Mouse (Mus musculus): ENCODE measurements around the gene Ppa2. TPM values are rescaled to one million over a fixed set of nuclear protein-coding genes. Genes with fewer than 3 reads are reported as not detected.

The Ppa2 gene
- total and polyA plus RNA-seq, 2 experiments from 2014 or later = 46.9 to 146 TPM

- TF ChIP-seq CTCF (IDR thresholded peaks at IDR 0.05; ENCODE audit: low read depth) = no peak
- no peak for TF ChIP-seq EP300 (IDR thresholded peaks at IDR 0.05; ENCODE audit: low read depth)
- Histone ChIP-seq H3K4me2 (ENCODE audit: low read depth, low read length) (no peak overlapping the region), H3K36me3 (replicated peaks; ENCODE audit: control insufficient read depth, insufficient read depth, low read length) (no peaks in the 10 kb centered on the region), H3K27me3 (ENCODE audit: control insufficient read depth, insufficient read depth, low read length) (no peaks in the 10 kb centered on the region), H3K4me1 (ENCODE audit: control insufficient read depth, insufficient read depth) (no peaks in the 10 kb centered on the region), H3K4me3 (ENCODE audit: low read depth, low read length) (no peak overlapping the region), H3K27ac (ENCODE audit: low read depth) (no peak overlapping the region), H3K9me3 (replicated peaks; ENCODE audit: control insufficient read depth, low read length) (no peaks in the 10 kb centered on the region), H3K9ac (replicated peaks; ENCODE audit: low read depth, low read length) (no peak overlapping the region)
- DNase-seq (ENCODE audit: low spot score) (no peak), ATAC-seq (ENCODE audit: insufficient read depth, low read depth) (no peak)
- 86% methylated on average over 3 of the region's 3 CpGs for WGBS
Observed at GRCm38 (mm10) chr3:133405636-133406035, 95.7 kb downstream of the Ppa2 start.

- ATAC-seq (ENCODE audit: insufficient read depth, low read depth) (no peak), DNase-seq (ENCODE audit: low spot score) (no peak)
- H3K9me3 ChIP-seq (replicated peaks; ENCODE audit: control insufficient read depth, low read length) = no peaks in the 10 kb centered on the region
- H3K4me2 ChIP-seq (ENCODE audit: low read depth, low read length) = no peak overlapping the region
- 75% methylated on average over 5 of the region's 5 CpGs for WGBS
- H3K27me3 ChIP-seq (ENCODE audit: control insufficient read depth, insufficient read depth, low read length) = no peaks in the 10 kb centered on the region
- H3K27ac ChIP-seq (ENCODE audit: low read depth) = no peak overlapping the region
- H3K36me3 ChIP-seq (replicated peaks; ENCODE audit: control insufficient read depth, insufficient read depth, low read length) = no peaks in the 10 kb centered on the region
- H3K4me1 ChIP-seq (ENCODE audit: control insufficient read depth, insufficient read depth) = no peaks in the 10 kb centered on the region
- H3K4me3 ChIP-seq (ENCODE audit: low read depth, low read length) = no peak overlapping the region
- no peak overlapping the region for H3K9ac ChIP-seq (replicated peaks; ENCODE audit: low read depth, low read length)
- no peak for TF ChIP-seq EP300 (IDR thresholded peaks at IDR 0.05; ENCODE audit: low read depth)
- 0 out of 2 replicates have a peak, but pooled peaks have one; percentile 3 for TF ChIP-seq CTCF (IDR thresholded peaks at IDR 0.05; ENCODE audit: low read depth)
Observed at GRCm38 (mm10) chr3:133406248-133406647, 96.3 kb downstream of the Ppa2 start.

DNA sequence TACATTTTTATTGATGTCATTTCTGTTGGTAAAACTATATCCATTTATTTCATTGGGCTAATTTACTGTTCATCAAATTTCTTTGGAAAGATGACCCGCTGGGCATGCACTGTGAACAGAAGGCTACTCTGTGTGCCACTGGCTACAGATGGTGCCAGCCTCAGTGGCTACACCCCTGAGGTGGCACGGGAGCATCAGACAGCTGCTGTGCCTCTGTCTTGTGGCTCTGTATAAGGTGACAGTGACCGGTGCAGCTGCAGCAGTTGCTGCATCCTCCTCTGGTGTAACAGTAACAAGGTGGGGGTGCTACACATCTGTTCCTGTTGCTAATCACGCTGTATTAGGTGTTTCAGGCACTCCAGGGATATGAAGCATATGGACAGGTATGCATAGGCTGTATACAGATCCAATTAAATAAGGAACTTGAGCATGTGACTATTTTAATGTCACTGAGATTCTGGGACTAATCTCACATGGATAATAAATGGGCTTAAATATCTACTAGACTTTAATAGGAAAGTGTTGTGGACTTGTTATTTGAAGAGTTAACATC, 101.3 kb downstream of the Ppa2 start:
- no peak for ATAC-seq (ENCODE audit: insufficient read depth, low read depth)

DNA sequence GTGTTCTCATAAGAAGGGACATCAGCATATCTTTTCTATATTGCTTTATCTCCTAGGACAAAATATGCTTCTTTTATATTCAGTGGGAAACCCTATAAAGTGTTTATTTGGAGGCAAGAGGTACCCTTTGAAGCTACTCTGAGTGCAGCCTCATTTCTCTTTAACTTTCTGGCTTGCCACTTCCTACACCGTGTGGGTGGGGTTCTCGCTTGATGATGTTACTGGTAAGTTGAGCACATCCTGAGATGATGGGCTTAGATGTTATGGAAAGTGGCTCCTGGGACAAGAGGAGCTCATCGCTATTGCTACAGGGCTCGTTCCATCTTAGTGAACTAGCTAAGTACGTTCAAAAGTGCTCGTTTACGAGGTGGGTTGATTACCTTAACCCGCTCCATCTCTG, 101.9 kb downstream of the Ppa2 start:
- H3K4me1 ChIP-seq (ENCODE audit: control insufficient read depth, insufficient read depth) = no peaks in the 10 kb centered on the region
- H3K9me3 ChIP-seq (replicated peaks; ENCODE audit: control insufficient read depth, low read length) = no peaks in the 10 kb centered on the region
- H3K27me3 ChIP-seq (ENCODE audit: control insufficient read depth, insufficient read depth, low read length) = no peaks in the 10 kb centered on the region
- no peak for TF ChIP-seq CTCF (IDR thresholded peaks at IDR 0.05; ENCODE audit: low read depth)
- no peak for TF ChIP-seq EP300 (IDR thresholded peaks at IDR 0.05; ENCODE audit: low read depth)
- no peak overlapping the region for H3K4me2 ChIP-seq (ENCODE audit: low read depth, low read length)
- no peak for ATAC-seq (ENCODE audit: insufficient read depth, low read depth)
- 85% methylated on average over 8 of the region's 8 CpGs for WGBS
- no peak for DNase-seq (ENCODE audit: low spot score)
- H3K4me3 ChIP-seq (ENCODE audit: low read depth, low read length) = no peak overlapping the region
- H3K27ac ChIP-seq (ENCODE audit: low read depth) = no peak overlapping the region
- no peaks in the 10 kb centered on the region for H3K36me3 ChIP-seq (replicated peaks; ENCODE audit: control insufficient read depth, insufficient read depth, low read length)
- no peak overlapping the region for H3K9ac ChIP-seq (replicated peaks; ENCODE audit: low read depth, low read length)

More for the DNA sequence above, 101.3 kb downstream of the Ppa2 start:
- Histone ChIP-seq H3K4me1 (ENCODE audit: control insufficient read depth, insufficient read depth) (no peaks in the 10 kb centered on the region), H3K9me3 (replicated peaks; ENCODE audit: control insufficient read depth, low read length) (no peaks in the 10 kb centered on the region), H3K4me2 (ENCODE audit: low read depth, low read length) (no peak overlapping the region), H3K27me3 (ENCODE audit: control insufficient read depth, insufficient read depth, low read length) (no peaks in the 10 kb centered on the region), H3K36me3 (replicated peaks; ENCODE audit: control insufficient read depth, insufficient read depth, low read length) (no peaks in the 10 kb centered on the region), H3K9ac (replicated peaks; ENCODE audit: low read depth, low read length) (no peak overlapping the region), H3K4me3 (ENCODE audit: low read depth, low read length) (no peak overlapping the region), H3K27ac (ENCODE audit: low read depth) (no peak overlapping the region)
- 68% methylated on average over 4 of the region's 4 CpGs for WGBS
- TF ChIP-seq CTCF (IDR thresholded peaks at IDR 0.05; ENCODE audit: low read depth) (no peak), EP300 (IDR thresholded peaks at IDR 0.05; ENCODE audit: low read depth) (no peak)
- no peak for DNase-seq (ENCODE audit: low spot score)

GRCm38 (mm10) chr3:133414747-133415146, 104.8 kb downstream of the Ppa2 start:
- no peak overlapping the region for H3K27ac ChIP-seq (ENCODE audit: low read depth)
- ATAC-seq (ENCODE audit: insufficient read depth, low read depth) = no peak
- no peak overlapping the region for H3K4me3 ChIP-seq (ENCODE audit: low read depth, low read length)
- H3K4me2 ChIP-seq (ENCODE audit: low read depth, low read length) = no peak overlapping the region
- H3K9ac ChIP-seq (replicated peaks; ENCODE audit: low read depth, low read length) = no peak overlapping the region
- TF ChIP-seq CTCF (IDR thresholded peaks at IDR 0.05; ENCODE audit: low read depth) (no peak), EP300 (IDR thresholded peaks at IDR 0.05; ENCODE audit: low read depth) (no peak)
- WGBS = 85% methylated on average over 4 of the region's 4 CpGs
- no peaks in the 10 kb centered on the region for H3K4me1 ChIP-seq (ENCODE audit: control insufficient read depth, insufficient read depth)
- no peaks in the 10 kb centered on the region for H3K27me3 ChIP-seq (ENCODE audit: control insufficient read depth, insufficient read depth, low read length)
- no peak for DNase-seq (ENCODE audit: low spot score)
- H3K9me3 ChIP-seq (replicated peaks; ENCODE audit: control insufficient read depth, low read length) = no peaks in the 10 kb centered on the region
- H3K36me3 ChIP-seq (replicated peaks; ENCODE audit: control insufficient read depth, insufficient read depth, low read length) = no peaks in the 10 kb centered on the region

DNA sequence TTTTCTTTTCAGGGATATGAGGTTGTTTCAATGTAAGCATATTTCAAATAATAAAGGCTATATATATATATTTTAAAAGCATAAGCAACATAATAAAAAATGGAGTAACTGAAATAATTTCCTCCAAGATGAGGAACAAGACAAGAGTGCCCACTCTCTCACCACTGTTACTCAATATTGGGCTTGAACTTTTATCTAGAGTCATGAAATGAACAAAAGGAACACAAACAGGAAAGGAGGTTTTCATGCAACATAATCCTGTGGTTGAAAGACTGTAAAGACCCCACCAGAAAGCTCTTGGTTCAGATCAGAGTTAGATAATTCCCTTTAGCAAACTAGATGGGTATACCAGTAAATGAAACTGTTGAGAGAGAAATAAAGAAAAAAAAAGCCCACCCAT, 113.2 kb downstream of the Ppa2 start:
- H3K9ac ChIP-seq (replicated peaks; ENCODE audit: low read depth, low read length) = no peak overlapping the region
- no peak for DNase-seq (ENCODE audit: low spot score)
- no peak overlapping the region for H3K4me2 ChIP-seq (ENCODE audit: low read depth, low read length)
- no peaks in the 10 kb centered on the region for H3K4me1 ChIP-seq (ENCODE audit: control insufficient read depth, insufficient read depth)
- no peak overlapping the region for H3K27ac ChIP-seq (ENCODE audit: low read depth)
- no peaks in the 10 kb centered on the region for H3K9me3 ChIP-seq (replicated peaks; ENCODE audit: control insufficient read depth, low read length)
- ATAC-seq (ENCODE audit: insufficient read depth, low read depth) = no peak
- TF ChIP-seq EP300 (IDR thresholded peaks at IDR 0.05; ENCODE audit: low read depth) = no peak
- no peak for TF ChIP-seq CTCF (IDR thresholded peaks at IDR 0.05; ENCODE audit: low read depth)
- H3K27me3 ChIP-seq (ENCODE audit: control insufficient read depth, insufficient read depth, low read length) = no peaks in the 10 kb centered on the region
- no peaks in the 10 kb centered on the region for H3K36me3 ChIP-seq (replicated peaks; ENCODE audit: control insufficient read depth, insufficient read depth, low read length)
- no peak overlapping the region for H3K4me3 ChIP-seq (ENCODE audit: low read depth, low read length)

Other genes starting within 250 kb of the Ppa2 start
- gene Ints12, start 218.3 kb upstream of the Ppa2 start, total RNA-seq (2014; rRNA removed; ENCODE audit: low replicate concordance) = 4.2 and 6.5 TPM in 2 replicates
- gene Ints12, start 218.3 kb upstream of the Ppa2 start, polyA plus RNA-seq (2015; fragmentation: Nextera tagmentation; extraction: Ambion mirVana) = 10.1 and 11.4 TPM in 2 replicates
- 4.4 and 7.5 TPM in 2 replicates for gene Gstcd, start 218.1 kb upstream of the Ppa2 start, total RNA-seq (2014; rRNA removed; ENCODE audit: low replicate concordance)
- 1.2 TPM in 2 replicates for gene Gstcd, start 218.1 kb upstream of the Ppa2 start, polyA plus RNA-seq (2015; fragmentation: Nextera tagmentation; extraction: Ambion mirVana)
- not detected in 2 replicates for gene Arhgef38, start 75.2 kb upstream of the Ppa2 start, total RNA-seq (2014; rRNA removed; ENCODE audit: low replicate concordance)
- gene Arhgef38, start 75.2 kb upstream of the Ppa2 start, polyA plus RNA-seq (2015; fragmentation: Nextera tagmentation; extraction: Ambion mirVana) = 0.01 and 0.10 TPM in 2 replicates
- 25.7 and 33.4 TPM in 2 replicates for gene Tet2, start 235.0 kb downstream of the Ppa2 start, total RNA-seq (2014; rRNA removed; ENCODE audit: low replicate concordance)
- 9.2 and 10.6 TPM in 2 replicates for gene Tet2, start 235.0 kb downstream of the Ppa2 start, polyA plus RNA-seq (2015; fragmentation: Nextera tagmentation; extraction: Ambion mirVana)

Data from heart, postnatal 0 days (tissue).